8 mouse cellular contexts compared by ENCODE assay signal in genomic region chr7:5020685-5021084, GRCm38 (mm10). TPM values are rescaled to one million over a fixed set of nuclear protein-coding genes. Genes with fewer than 3 reads are reported as not detected.
A peak's percentile ranks its signal among the peaks of the same experiment; 100 is the strongest.
DNase-seq lines count a peak whose midpoint lies in the region; ATAC-seq and TF ChIP-seq lines count a peak whose summit lies in the region.

No protein-coding gene starts in this region.

- peak overlapping the region; percentile 66 for H3K4me2 ChIP-seq in hindbrain, embryonic 14.5 days (replicated peaks)
- peak overlapping the region; percentile 86 for H3K4me2 ChIP-seq in midbrain, embryonic 12.5 days (replicated peaks)

- H3K9ac ChIP-seq in hindbrain, embryonic 14.5 days: peak overlapping the region; percentile 95
- H3K9ac ChIP-seq in midbrain, embryonic 12.5 days (replicated peaks): peak overlapping the region; percentile 94

- peak overlapping the region; percentile 69 for H3K4me3 ChIP-seq in cerebellum, adult 2 months (replicated peaks; ENCODE audit: insufficient read depth, low read depth, low read length)
- H3K4me3 ChIP-seq in megakaryocyte, embryonic 14.5 days (replicated peaks): peak overlapping the region; percentile 94
- peak overlapping the region; percentile 90 for H3K4me3 ChIP-seq in hindbrain, embryonic 14.5 days (replicated peaks; ENCODE audit: low read length)
- peak overlapping the region; percentile 93 for H3K4me3 ChIP-seq in midbrain, embryonic 12.5 days

- H3K9me3 ChIP-seq in megakaryocyte, embryonic 14.5 days: 0 out of 2 replicates have a peak, but pooled peaks cover 3% of the 10 kb centered on the region
- H3K9me3 ChIP-seq in hindbrain, embryonic 14.5 days (ENCODE audit: control insufficient read depth, low read length): no peaks in the 10 kb centered on the region
- no peaks in the 10 kb centered on the region for H3K9me3 ChIP-seq in midbrain, embryonic 12.5 days

- under 1% methylated on average over 15 of the region's 15 CpGs for WGBS in cerebellum, adult 2 months
- WGBS in hindbrain, embryonic 14.5 days: under 1% methylated on average over 15 of the region's 15 CpGs
- 0% methylated on average over 11 of the region's 15 CpGs for WGBS in midbrain, embryonic 12.5 days

- peaks cover 63% of the 10 kb centered on the region for H3K36me3 ChIP-seq in megakaryocyte, embryonic 14.5 days (replicated peaks; ENCODE audit: low read length)
- H3K36me3 ChIP-seq in hindbrain, embryonic 14.5 days (replicated peaks; ENCODE audit: control insufficient read depth, insufficient read depth): peaks cover 20% of the 10 kb centered on the region
- peaks cover 36% of the 10 kb centered on the region for H3K36me3 ChIP-seq in midbrain, embryonic 12.5 days

- ATAC-seq in megakaryocyte, adult 5-6 weeks (ENCODE audit: poor library complexity, severe bottlenecking): no peak
- peak; percentile 49; the same call in 1 of the 2 replicates for ATAC-seq in hindbrain, embryonic 14.5 days (ENCODE audit: low FRiP score)
- ATAC-seq in midbrain, embryonic 12.5 days (ENCODE audit: low FRiP score, low read depth): 0 out of 2 replicates have a peak, but pooled peaks have one; percentile 1

- no peaks in the 10 kb centered on the region for H3K4me1 ChIP-seq in cerebellum, adult 2 months (ENCODE audit: control insufficient read depth, insufficient read depth, low read length)
- H3K4me1 ChIP-seq in megakaryocyte, embryonic 14.5 days: peaks cover 82% of the 10 kb centered on the region
- peaks cover 20% of the 10 kb centered on the region for H3K4me1 ChIP-seq in hindbrain, embryonic 14.5 days (replicated peaks; ENCODE audit: control insufficient read depth, insufficient read depth, low read length)
- peaks cover 23% of the 10 kb centered on the region for H3K4me1 ChIP-seq in midbrain, embryonic 12.5 days

- TF ChIP-seq POLR2A in cerebellum, adult 2 months (IDR thresholded peaks at IDR 0.05; ENCODE audit: borderline replicate concordance, insufficient read depth, low read length): no peak

- no peak for DNase-seq in cerebellum, adult 2 months
- DNase-seq in cerebellum, postnatal 36 days: no peak
- no peak for DNase-seq in hindbrain, embryonic 14.5 days (ENCODE audit: low spot score)
- DNase-seq in adrenal gland, adult 8-10 months: no peak
- no peak for DNase-seq in frontal cortex, postnatal 14 days (ENCODE audit: low spot score in 2 of 2)

- no peak for TF ChIP-seq CTCF in cerebellum, adult 2 months (IDR thresholded peaks at IDR 0.05; ENCODE audit: borderline replicate concordance, insufficient read depth, low read depth, low read length)

- H3K27me3 ChIP-seq in cerebellum, adult 2 months (ENCODE audit: control insufficient read depth, insufficient read depth, low read length): no peaks in the 10 kb centered on the region
- H3K27me3 ChIP-seq in megakaryocyte, embryonic 14.5 days (replicated peaks): no peaks in the 10 kb centered on the region
- no peaks in the 10 kb centered on the region for H3K27me3 ChIP-seq in hindbrain, embryonic 14.5 days (ENCODE audit: control insufficient read depth, insufficient read depth, low read length)
- H3K27me3 ChIP-seq in midbrain, embryonic 12.5 days: no peaks in the 10 kb centered on the region

- peak overlapping the region; percentile 31; the same call in 1 of the 2 replicates for H3K27ac ChIP-seq in cerebellum, adult 2 months (ENCODE audit: insufficient read depth, low read length)
- H3K27ac ChIP-seq in hindbrain, embryonic 14.5 days: peak overlapping the region; percentile 86
- H3K27ac ChIP-seq in midbrain, embryonic 12.5 days (replicated peaks): peak overlapping the region; percentile 94

RNA-seq across cellular contexts. Expression of gene Ccdc106, which starts 0.3 kb away (rescaled TPM):
- polyA plus RNA-seq in cerebellum, adult 2 months (2012; rRNA removed): 42.4 and 46.7 TPM in 2 replicates
- 7.3 and 34.4 TPM in 2 replicates for polyA plus RNA-seq in megakaryocyte, embryonic 14.5 days (2012; ENCODE audit: insufficient read depth, low replicate concordance)
- total RNA-seq in megakaryocyte, adult 5-6 weeks (2015): 0.13 and 0.48 TPM in 2 replicates
- 2.1 TPM in 1 of 2 replicates, not detected in the other for total RNA-seq in megakaryocyte, adult 5-6 weeks (2017)
- 53.3 and 60.1 TPM in 2 replicates for polyA plus RNA-seq in hindbrain, embryonic 14.5 days (2014; fragmentation: Nextera tagmentation; extraction: Ambion mirVana)
- polyA plus RNA-seq in midbrain, embryonic 12.5 days (2016; fragmentation: Nextera tagmentation; extraction: Ambion mirVana): 11.1 and 15.6 TPM in 2 replicates
- total RNA-seq in adrenal gland, adult 8-10 months (2022): 1 to 10 TPM; 2.9 to 5.6 (median 3.8) TPM

RNA-seq across cellular contexts. Expression of gene Zfp865, which starts 0.5 kb away (rescaled TPM):
- polyA plus RNA-seq in cerebellum, adult 2 months (2012; rRNA removed): 30.3 and 33.3 TPM in 2 replicates
- 30.6 and 81.9 TPM in 2 replicates for polyA plus RNA-seq in megakaryocyte, embryonic 14.5 days (2012; ENCODE audit: insufficient read depth, low replicate concordance)
- total RNA-seq in megakaryocyte, adult 5-6 weeks (2015): 11.9 and 12.0 TPM in 2 replicates
- 13.6 and 14.4 TPM in 2 replicates for total RNA-seq in megakaryocyte, adult 5-6 weeks (2017)
- polyA plus RNA-seq in hindbrain, embryonic 14.5 days (2014; fragmentation: Nextera tagmentation; extraction: Ambion mirVana): 6.6 and 7.2 TPM in 2 replicates
- polyA plus RNA-seq in midbrain, embryonic 12.5 days (2016; fragmentation: Nextera tagmentation; extraction: Ambion mirVana): 7.6 and 7.9 TPM in 2 replicates
- 10 to 100 TPM; 25.0 to 38.6 (median 30.3) TPM for total RNA-seq in adrenal gland, adult 8-10 months (2022)

RNA-seq across cellular contexts. Expression of gene Gm44973, which starts 5.4 kb away (rescaled TPM):
- not detected in 2 replicates for polyA plus RNA-seq in cerebellum, adult 2 months (2012; rRNA removed)
- polyA plus RNA-seq in megakaryocyte, embryonic 14.5 days (2012; ENCODE audit: insufficient read depth, low replicate concordance): not detected in 2 replicates
- total RNA-seq in megakaryocyte, adult 5-6 weeks (2015): 0.30 TPM in 1 of 2 replicates, not detected in the other
- total RNA-seq in megakaryocyte, adult 5-6 weeks (2017): not detected in 2 replicates
- polyA plus RNA-seq in hindbrain, embryonic 14.5 days (2014; fragmentation: Nextera tagmentation; extraction: Ambion mirVana): not detected in 2 replicates
- polyA plus RNA-seq in midbrain, embryonic 12.5 days (2016; fragmentation: Nextera tagmentation; extraction: Ambion mirVana): 0.25 TPM in 1 of 2 replicates, not detected in the other
- total RNA-seq in adrenal gland, adult 8-10 months (2022): 1 to 10 TPM in 1 of 4 experiments, not detected in 3; 1.5 TPM

RNA-seq across cellular contexts. Expression of gene Fiz1, which starts 6.2 kb away (rescaled TPM):
- polyA plus RNA-seq in cerebellum, adult 2 months (2012; rRNA removed): 28.2 and 29.8 TPM in 2 replicates
- polyA plus RNA-seq in megakaryocyte, embryonic 14.5 days (2012; ENCODE audit: insufficient read depth, low replicate concordance): 17.2 and 28.0 TPM in 2 replicates
- 19.2 and 20.6 TPM in 2 replicates for total RNA-seq in megakaryocyte, adult 5-6 weeks (2015)
- 9.3 and 12.1 TPM in 2 replicates for total RNA-seq in megakaryocyte, adult 5-6 weeks (2017)
- 30.0 and 32.6 TPM in 2 replicates for polyA plus RNA-seq in hindbrain, embryonic 14.5 days (2014; fragmentation: Nextera tagmentation; extraction: Ambion mirVana)
- polyA plus RNA-seq in midbrain, embryonic 12.5 days (2016; fragmentation: Nextera tagmentation; extraction: Ambion mirVana): 69.0 and 73.4 TPM in 2 replicates
- 10 to 100 TPM; 18.9 to 25.7 (median 23.3) TPM for total RNA-seq in adrenal gland, adult 8-10 months (2022)

RNA-seq across cellular contexts. Expression of gene Zfp524, which starts 6.5 kb away (rescaled TPM):
- 14.4 and 14.9 TPM in 2 replicates for polyA plus RNA-seq in cerebellum, adult 2 months (2012; rRNA removed)
- 68.6 and 88.3 TPM in 2 replicates for polyA plus RNA-seq in megakaryocyte, embryonic 14.5 days (2012; ENCODE audit: insufficient read depth, low replicate concordance)
- 24.8 and 26.2 TPM in 2 replicates for total RNA-seq in megakaryocyte, adult 5-6 weeks (2015)
- total RNA-seq in megakaryocyte, adult 5-6 weeks (2017): 13.5 and 13.9 TPM in 2 replicates
- polyA plus RNA-seq in hindbrain, embryonic 14.5 days (2014; fragmentation: Nextera tagmentation; extraction: Ambion mirVana): 8.9 and 9.2 TPM in 2 replicates
- 7.5 and 9.3 TPM in 2 replicates for polyA plus RNA-seq in midbrain, embryonic 12.5 days (2016; fragmentation: Nextera tagmentation; extraction: Ambion mirVana)
- total RNA-seq in adrenal gland, adult 8-10 months (2022): 10 to 100 TPM; 10.0 to 15.2 (median 12.0) TPM

Comparison
In these comparisons a context has a peak if more than half of its experiments do, and no peak if none do; other contexts are left out.
1. H3K27ac ChIP-seq: peak in every context shown above with its lines; median percentile 94 in midbrain, embryonic 12.5 days; 86 in hindbrain, embryonic 14.5 days; 31 in cerebellum, adult 2 months.